Mouse (Mus musculus): ENCODE results near the gene Rprm. TPM values are rescaled to one million over a fixed set of nuclear protein-coding genes. Genes with fewer than 3 reads are reported as not detected.

The Rprm gene
- not detected for polyA plus RNA-seq (2017; shearing (Covaris generic))

GRCm38 (mm10) chr2:54085430-54086087 is at the start of gene Rprm:
Gene Rprm, minus strand, starts transcription at chr2:54085552.
- ATAC-seq, result no peak

GRCm38 (mm10) chr2:54119305-54119704 is 34.0 kb upstream of the Rprm start:
- ATAC-seq, result no peak

GRCm38 (mm10) chr2:54118881-54119280 is 33.5 kb upstream of the Rprm start:
- ATAC-seq, result no peak

- ATAC-seq, result no peak
These were observed 25.9 kb upstream of the Rprm start for GRCm38 (mm10) chr2:54111294-54111693.

- ATAC-seq, result no peak
These were observed 20.9 kb upstream of the Rprm start for GRCm38 (mm10) chr2:54106232-54106726.

GRCm38 (mm10) chr2:54099939-54100338 is 14.6 kb upstream of the Rprm start:
- ATAC-seq, result no peak

- no peak for ATAC-seq
These were observed 7.3 kb upstream of the Rprm start for GRCm38 (mm10) chr2:54092616-54093015.

GRCm38 (mm10) chr2:54086254-54086653 is 902 bp upstream of the Rprm start:
- ATAC-seq, result no peak

GRCm38 (mm10) chr2:54084737-54085429 is 469 bp downstream of the Rprm start:
- no peak for ATAC-seq

GRCm38 (mm10) chr2:54083861-54084736 is 1.3 kb downstream of the Rprm start:
- ATAC-seq, result no peak

GRCm38 (mm10) chr2:54078961-54079360 is 6.4 kb downstream of the Rprm start:
- ATAC-seq, result no peak

- ATAC-seq, result no peak
These were observed 13.8 kb downstream of the Rprm start for GRCm38 (mm10) chr2:54071526-54071925.

- no peak for ATAC-seq
These were observed 22.9 kb downstream of the Rprm start for GRCm38 (mm10) chr2:54062421-54062820.

GRCm38 (mm10) chr2:54061039-54061438 is 24.3 kb downstream of the Rprm start:
- no peak for ATAC-seq

All from activated CD4-positive, CD25-positive, alpha-beta regulatory T cell, adult 4 months (primary cell).